Mouse (Mus musculus) layer of hippocampus, postnatal 36 days (tissue): ENCODE data around the gene Syne1. TPM values are rescaled to one million over a fixed set of nuclear protein-coding genes. Genes with fewer than 3 reads are reported as not detected.

Source experiments
- total RNA-seq, 2 experiments: library from RNA; stranded (reverse); gene quantifications; 2 replicates each; pipeline ENCODE4 v1.2.3; 2021

Gene Syne1
- total RNA-seq, 2 experiments from 2014 or later, result 280 to 293 TPM

Other genes starting within 250 kb of the Syne1 start
- gene Myct1, start 42.3 kb upstream of the Syne1 start, total RNA-seq, result under 1 TPM in 1 of 2 experiments, not detected in 1; 0.37 TPM
- 10 to 100 TPM; 14.8 to 16.6 TPM for gene Vip, start 87.7 kb upstream of the Syne1 start, total RNA-seq